Mouse (Mus musculus) spleen, adult 10 weeks (tissue): ENCODE results near the gene Vmn2r33. TPM values are rescaled to one million over a fixed set of nuclear protein-coding genes. Genes with fewer than 3 reads are reported as not detected.

Experiments used
- polyA plus RNA-seq: library from polyadenylated mRNA; stranded (reverse); fragments of 350-450 nt; fragmentation: Illumina TruSeq; extraction: RNeasy Lipid Tissue Mini Kit (QIAGEN cat#74804); gene quantifications from one replicate; pipeline ENCODE4 v1.2.3, GENCODE M21; 2015; ENCODE audit warnings: low replicate concordance; ENCODE audit not compliant: insufficient read depth

Vmn2r33 gene
- polyA plus RNA-seq: not detected

GRCm38 (mm10) chr7:7566686-7567085 lies at the start of gene Vmn2r33:
Gene Vmn2r33, minus strand, starts transcription at chr7:7566786.

Other genes starting within 250 kb of the Vmn2r33 start
- gene Vmn2r30, start 229.2 kb downstream of the Vmn2r33 start, polyA plus RNA-seq: not detected
- gene Gm45783, start 192.2 kb downstream of the Vmn2r33 start, polyA plus RNA-seq: not detected
- not detected for gene Vmn2r31, start 167.1 kb downstream of the Vmn2r33 start, polyA plus RNA-seq
- gene Vmn2r32, start 86.8 kb downstream of the Vmn2r33 start, polyA plus RNA-seq: not detected
- gene Vmn2r34, start 122.7 kb upstream of the Vmn2r33 start, polyA plus RNA-seq: not detected